Mouse (Mus musculus) MEL (cell line): ENCODE data around the gene Styk1. TPM values are rescaled to one million over a fixed set of nuclear protein-coding genes. Genes with fewer than 3 reads are reported as not detected.

Experiments
- DNase-seq: peaks from one replicate; pipeline ENCODE4 v3.0.0; 2011; ENCODE audit warnings: low read depth, low spot score
- H3K27ac ChIP-seq: 2 replicates; pipeline ENCODE4 v1.5.1; 2012; ENCODE audit warnings: low read depth, mild to moderate bottlenecking, control low read depth, low read length, moderate library complexity; ENCODE audit not compliant: control insufficient read depth
- H3K27me3 ChIP-seq, 2 experiments: fragments of 150-350 bp in 1 of 2; sonication (generic) in 1 of 2; 2 replicates each; pipeline ENCODE4 v1.6.1; 2012; ENCODE audit warnings: low read length in 2 of 2, mild to moderate bottlenecking in 2 of 2, improper control_type of control experiment in 1 of 2, moderate library complexity in 1 of 2; ENCODE audit not compliant: insufficient read depth in 2 of 2, control insufficient read depth in 1 of 2
- H3K36me3 ChIP-seq, 2 experiments: 2 replicates each; pipeline ENCODE4 v1.6.1; 2012 to 2014; ENCODE audit warnings: low read length in 2 of 2, improper control_type of control experiment in 1 of 2, inconsistent platforms in 1 of 2, mild to moderate bottlenecking in 1 of 2; ENCODE audit not compliant: insufficient read depth in 2 of 2, control insufficient read depth in 1 of 2
- H3K4me1 ChIP-seq, 2 experiments: fragments of 150-350 bp in 1 of 2; sonication (generic) in 1 of 2; 2 replicates each; pipeline ENCODE4 v1.6.1; 2012; ENCODE audit warnings: low read length in 2 of 2, improper control_type of control experiment in 1 of 2, mild to moderate bottlenecking in 1 of 2; ENCODE audit not compliant: insufficient read depth in 2 of 2, control insufficient read depth in 1 of 2
- H3K4me3 ChIP-seq, 2 experiments: fragments of 150-350 bp in 1 of 2; sonication (generic) in 1 of 2; 2 replicates each; pipeline ENCODE4 v1.5.1; 2012; ENCODE audit warnings: low read depth in 2 of 2, low read length in 2 of 2, mild to moderate bottlenecking in 2 of 2, moderate library complexity in 2 of 2, control low read depth in 1 of 2, improper control_type of control experiment in 1 of 2; ENCODE audit not compliant: control insufficient read depth in 1 of 2, insufficient read depth in 1 of 2
- H3K79me2 ChIP-seq: 2 replicates; pipeline ENCODE4 v1.6.1; 2012; ENCODE audit warnings: mild to moderate bottlenecking, low read length, moderate library complexity; ENCODE audit not compliant: control insufficient read depth, poor library complexity, insufficient read depth
- H3K9ac ChIP-seq: 2 replicates; pipeline ENCODE4 v1.6.1; 2012; ENCODE audit warnings: low read depth, mild to moderate bottlenecking, control low read depth, low read length, moderate library complexity; ENCODE audit not compliant: control insufficient read depth, poor library complexity, severe bottlenecking
- H3K9me3 ChIP-seq: fragments of 150-350 bp; sonication (generic); replicated peaks from 2 replicates; pipeline ENCODE4 v1.6.1; 2012; ENCODE audit warnings: mild to moderate bottlenecking, low read length, improper control_type of control experiment, moderate library complexity; ENCODE audit not compliant: insufficient read depth
- BHLHE40 ChIP-seq: IDR thresholded peaks from 2 replicates; pipeline ENCODE4 v1.6.1; 2012; ENCODE audit warnings: low read depth, mild to moderate bottlenecking, inconsistent platforms, low read length, improper control_type of control experiment, borderline replicate concordance
- CHD1 ChIP-seq: IDR thresholded peaks from 2 replicates; pipeline ENCODE4 v1.6.1; 2012; ENCODE audit warnings: low read depth, mild to moderate bottlenecking, inconsistent platforms, low read length, improper control_type of control experiment
- CTCF ChIP-seq, 3 experiments: IDR thresholded peaks in 2 of 3; conservative IDR thresholded peaks in 1 of 3; 2 replicates each; pipeline ENCODE4 v1.5.1; 2011 to 2012; ENCODE audit warnings: low read length in 3 of 3, low read depth in 2 of 3, mild to moderate bottlenecking in 2 of 3, improper control_type of control experiment in 1 of 3, inconsistent platforms in 1 of 3, mixed read lengths in 1 of 3, moderate library complexity in 1 of 3; ENCODE audit not compliant: control insufficient read depth in 1 of 3, insufficient read depth in 1 of 3, poor library complexity in 1 of 3, severe bottlenecking in 1 of 3
- ETS1 ChIP-seq: IDR thresholded peaks from 2 replicates; pipeline ENCODE4 v1.6.1; 2012; ENCODE audit warnings: low read depth, mild to moderate bottlenecking, inconsistent platforms, low read length, improper control_type of control experiment, moderate library complexity
- GABPA ChIP-seq: IDR thresholded peaks from 2 replicates; pipeline ENCODE4 v1.6.1; 2012; ENCODE audit warnings: low read depth, mild to moderate bottlenecking, inconsistent platforms, low read length, improper control_type of control experiment, moderate library complexity
- MAFK ChIP-seq: IDR thresholded peaks from 2 replicates; pipeline ENCODE4 v1.6.1; 2011; ENCODE audit warnings: low read depth, mild to moderate bottlenecking, low read length, improper control_type of control experiment, borderline replicate concordance
- MAX ChIP-seq: IDR thresholded peaks from 2 replicates; pipeline ENCODE4 v1.6.1; 2011; ENCODE audit warnings: low read length, improper control_type of control experiment
- MXI1 ChIP-seq: IDR thresholded peaks from 2 replicates; pipeline ENCODE4 v1.6.1; 2011; ENCODE audit warnings: mild to moderate bottlenecking, low read depth, low read length, improper control_type of control experiment
- MYB ChIP-seq: IDR thresholded peaks from 2 replicates; pipeline ENCODE4 v1.6.1; 2011; ENCODE audit warnings: mild to moderate bottlenecking, low read depth, low read length, improper control_type of control experiment
- MYC ChIP-seq: IDR thresholded peaks from 2 replicates; pipeline ENCODE4 v1.6.1; 2011; ENCODE audit warnings: low read depth, mild to moderate bottlenecking, low read length, improper control_type of control experiment, moderate library complexity
- NELFE ChIP-seq: IDR thresholded peaks from 2 replicates; pipeline ENCODE4 v1.6.1; 2011; ENCODE audit warnings: low read depth, low read length, improper control_type of control experiment
- POLR2AphosphoS2 ChIP-seq: IDR thresholded peaks from 2 replicates; pipeline ENCODE4 v1.6.1; 2011; ENCODE audit warnings: low read length, improper control_type of control experiment
- TAL1 ChIP-seq: IDR thresholded peaks from 2 replicates; pipeline ENCODE4 v1.6.1; 2012; ENCODE audit warnings: mild to moderate bottlenecking, inconsistent platforms, low read length, moderate library complexity, mixed read lengths
- TCF12 ChIP-seq: IDR thresholded peaks from 2 replicates; pipeline ENCODE4 v1.6.1; 2014; ENCODE audit warnings: low read depth, mild to moderate bottlenecking, inconsistent platforms, low read length, improper control_type of control experiment, moderate library complexity
- USF1 ChIP-seq: IDR thresholded peaks from 2 replicates; pipeline ENCODE4 v1.6.1; 2014; ENCODE audit warnings: low read depth, mild to moderate bottlenecking, inconsistent platforms, low read length, improper control_type of control experiment, moderate library complexity
- USF2 ChIP-seq, 2 experiments: IDR thresholded peaks; 2 replicates each; pipeline ENCODE4 v1.6.1; 2011 to 2012; ENCODE audit warnings: improper control_type of control experiment in 2 of 2, low read length in 2 of 2, borderline replicate concordance in 1 of 2, inconsistent platforms in 1 of 2, low read depth in 1 of 2, mild to moderate bottlenecking in 1 of 2; ENCODE audit not compliant: insufficient read depth in 1 of 2
- ZC3H11A ChIP-seq: IDR thresholded peaks from 2 replicates; pipeline ENCODE4 v1.6.1; 2012; ENCODE audit warnings: low read depth, mild to moderate bottlenecking, inconsistent platforms, low read length, improper control_type of control experiment
- ZMIZ1 ChIP-seq: IDR thresholded peaks from 2 replicates; pipeline ENCODE4 v1.6.1; 2012; ENCODE audit warnings: low read depth, mild to moderate bottlenecking, inconsistent platforms, low read length, improper control_type of control experiment, moderate library complexity
- ZNF384 ChIP-seq: IDR thresholded peaks from 2 replicates; pipeline ENCODE4 v1.6.1; 2012; ENCODE audit warnings: low read depth, mild to moderate bottlenecking, inconsistent platforms, low read length, improper control_type of control experiment
- polyA plus RNA-seq, 2 experiments: library from polyadenylated mRNA; stranded (reverse) in 1 of 2; unstranded in 1 of 2; fragments of >175 nt in 1 of 2; fragments of >200 nt in 1 of 2; gene quantifications; 2 replicates each; pipeline versions ENCODE4 v1.2.1 to v1.2.4; 2012; ENCODE audit warnings: low replicate concordance in 2 of 2, low read depth in 1 of 2; ENCODE audit not compliant: insufficient read length in 2 of 2, insufficient read depth in 1 of 2, missing spikeins in 1 of 2
- total RNA-seq: library from RNA; depleted of rRNA; stranded (reverse); fragments of 300-350 nt; gene quantifications from 2 replicates; pipeline ENCODE4 v1.2.3, GENCODE M21; 2012

The Styk1 gene
- total and polyA plus RNA-seq, 3 experiments: 0.11 to 0.12 TPM; not detected in 1

GRCm38 (mm10) chr6:131353352-131353919 lies at the start of gene Styk1 (continued):
- TF ChIP-seq ZC3H11A (peak; percentile 76), ZNF384 (0 out of 2 replicates have a peak, but pooled peaks have one; percentile 15), MYC (0 out of 2 replicates have a peak, but pooled peaks have one; percentile 42)
- TF ChIP-seq, all 39 proteins: peak for 18

- no peak overlapping the region for H3K9ac ChIP-seq
- no peaks in the 10 kb centered on the region for H3K9me3 ChIP-seq
- no peak overlapping the region for H3K27ac ChIP-seq
- H3K4me3 ChIP-seq: no peak overlapping the region
- no peaks in the 10 kb centered on the region for H3K36me3 ChIP-seq
- DNase-seq: no peak
- 0 out of 4 replicates have a peak, but pooled peaks cover 0 to 2% of the 10 kb centered on the region in 2 experiments for H3K4me1 ChIP-seq
- TF ChIP-seq MYB: no peak
- H3K27me3 ChIP-seq: no peaks in the 10 kb centered on the region; a peak in 1 of 4 replicates
- H3K79me2 ChIP-seq: no peaks in the 10 kb centered on the region
Measured at GRCm38 (mm10) chr6:131403036-131403435, 49.6 kb upstream of the Styk1 start.

GRCm38 (mm10) chr6:131402606-131403005 lies 49.2 kb upstream of the Styk1 start:
- Histone ChIP-seq H3K4me1 (0 out of 4 replicates have a peak, but pooled peaks cover 0 to 2% of the 10 kb centered on the region in 2 experiments), H3K27ac (no peak overlapping the region), H3K4me3 (no peak overlapping the region), H3K9me3 (no peaks in the 10 kb centered on the region), H3K79me2 (no peaks in the 10 kb centered on the region), H3K27me3 (no peaks in the 10 kb centered on the region; a peak in 1 of 4 replicates), H3K36me3 (no peaks in the 10 kb centered on the region), H3K9ac (no peak overlapping the region)
- TF ChIP-seq ZMIZ1 (no peak), MAX (no peak), BHLHE40 (no peak), MYB (no peak), GABPA (no peak), USF2 (IDR thresholded peaks at IDR 0.05; ENCODE audit: borderline replicate concordance in 1 of 2, insufficient read depth in 1 of 2, low read depth in 1 of 2, low read length in 2 of 2) (no peak), NELFE (no peak), USF1 (no peak), MXI1 (no peak), CHD1 (no peak), TAL1 (no peak), MAFK (no peak), ETS1 (no peak), POLR2AphosphoS2 (no peak), CTCF (IDR thresholded peaks at IDR 0.05 in 2 of 3, conservative IDR thresholded peaks at IDR 0.05 in 1 of 3; ENCODE audit: control insufficient read depth in 1 of 3, insufficient read depth in 1 of 3, low read depth in 2 of 3, low read length in 3 of 3, poor library complexity in 1 of 3, severe bottlenecking in 1 of 3) (no peak), TCF12 (no peak)
- DNase-seq: no peak
